Mouse (Mus musculus): ENCODE measurements at regions not wholly inside any gene's neighbourhood (a gene's known extent, or its start where the extent isn't known, plus 50 kb on each side); places are given as distances from the start of the nearest gene placed in this dataset.

- Histone ChIP-seq H3K4me3 (ENCODE audit: low read depth, low read length) (no peak overlapping the region), H3K9me3 (replicated peaks; ENCODE audit: control insufficient read depth, low read length) (no peaks in the 10 kb centered on the region), H3K27me3 (ENCODE audit: control insufficient read depth, insufficient read depth, low read depth, low read length) (no peaks in the 10 kb centered on the region), H3K27ac (ENCODE audit: low read length) (no peak overlapping the region), H3K36me3 (ENCODE audit: control insufficient read depth, insufficient read depth) (no peaks in the 10 kb centered on the region), H3K9ac (ENCODE audit: low read depth, low read length) (no peak overlapping the region), H3K4me1 (ENCODE audit: control insufficient read depth, low read depth, low read length) (no peaks in the 10 kb centered on the region), H3K4me2 (ENCODE audit: low read depth, low read length) (no peak overlapping the region)
- no peak for ATAC-seq (ENCODE audit: low read depth)
- 54% methylated on average over 5 of the region's 5 CpGs for WGBS (ENCODE audit: insufficient replicate concordance)
Measured at GRCm38 (mm10) chr11:8148485-8148825, 515.9 kb downstream of the Tns3 start.

GRCm38 (mm10) chr11:8147790-8148484 lies 516.4 kb downstream of the Tns3 start:
- WGBS (ENCODE audit: insufficient replicate concordance), result 42% methylated on average over 6 of the region's 6 CpGs
- Histone ChIP-seq H3K4me2 (ENCODE audit: low read depth, low read length) (no peak overlapping the region), H3K9me3 (replicated peaks; ENCODE audit: control insufficient read depth, low read length) (no peaks in the 10 kb centered on the region), H3K36me3 (ENCODE audit: control insufficient read depth, insufficient read depth) (no peaks in the 10 kb centered on the region), H3K27ac (ENCODE audit: low read length) (no peak overlapping the region), H3K4me3 (ENCODE audit: low read depth, low read length) (no peak overlapping the region), H3K9ac (ENCODE audit: low read depth, low read length) (no peak overlapping the region), H3K4me1 (ENCODE audit: control insufficient read depth, low read depth, low read length) (no peaks in the 10 kb centered on the region), H3K27me3 (ENCODE audit: control insufficient read depth, insufficient read depth, low read depth, low read length) (no peaks in the 10 kb centered on the region)
- ATAC-seq (ENCODE audit: low read depth), result no peak

DNA sequence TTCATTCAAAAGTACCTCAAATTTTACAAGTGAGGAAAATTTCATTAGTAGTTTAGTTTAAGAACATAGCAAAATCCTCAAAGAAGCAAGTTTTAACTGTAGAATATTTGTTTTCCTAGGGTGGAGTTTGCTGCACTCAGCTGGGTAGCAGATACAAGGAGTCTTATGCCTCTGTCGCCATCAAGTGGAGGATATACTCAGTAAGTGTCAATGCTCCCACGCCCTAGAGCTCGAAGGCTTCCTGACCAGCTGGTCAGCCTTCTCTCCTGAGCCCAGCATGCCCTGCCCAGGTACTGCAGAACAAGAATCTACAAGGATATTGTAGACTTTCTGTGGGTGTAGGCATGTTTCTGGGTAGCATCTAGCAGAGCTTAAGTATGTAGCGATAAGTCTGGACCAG lies 527.0 kb downstream of the Tns3 start:
- 24% methylated on average over 4 of the region's 4 CpGs for WGBS (ENCODE audit: insufficient replicate concordance)
- Histone ChIP-seq H3K9me3 (replicated peaks; ENCODE audit: control insufficient read depth, low read length) (no peaks in the 10 kb centered on the region), H3K27ac (ENCODE audit: low read length) (no peak overlapping the region), H3K27me3 (ENCODE audit: control insufficient read depth, insufficient read depth, low read depth, low read length) (no peaks in the 10 kb centered on the region), H3K4me1 (ENCODE audit: control insufficient read depth, low read depth, low read length) (no peaks in the 10 kb centered on the region), H3K36me3 (ENCODE audit: control insufficient read depth, insufficient read depth) (no peaks in the 10 kb centered on the region), H3K9ac (ENCODE audit: low read depth, low read length) (no peak overlapping the region), H3K4me2 (ENCODE audit: low read depth, low read length) (no peak overlapping the region), H3K4me3 (ENCODE audit: low read depth, low read length) (no peak overlapping the region)
- ATAC-seq (ENCODE audit: low read depth), result no peak

DNA sequence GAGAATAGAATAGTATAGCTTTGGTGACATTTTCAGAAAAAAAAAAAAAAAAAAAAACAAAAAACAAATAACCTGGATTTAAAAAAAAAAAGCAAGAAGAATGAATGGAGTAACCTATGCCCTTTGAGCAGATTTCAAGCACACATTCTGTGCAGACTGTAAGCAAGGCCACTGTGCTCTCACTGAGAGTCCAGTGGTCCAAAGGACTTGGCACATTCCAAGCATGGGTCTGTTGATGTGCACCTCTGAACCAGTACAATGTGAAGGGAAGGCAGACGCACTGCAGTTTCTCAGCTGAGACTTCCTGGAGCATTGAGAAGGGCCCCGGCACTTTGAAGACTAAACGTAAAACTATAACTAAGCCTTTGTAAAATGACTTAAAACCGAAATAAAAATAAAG lies 527.7 kb downstream of the Tns3 start:
- no peak overlapping the region for H3K9ac ChIP-seq (ENCODE audit: low read depth, low read length)
- H3K4me3 ChIP-seq (ENCODE audit: low read depth, low read length), result no peak overlapping the region
- no peak for ATAC-seq (ENCODE audit: low read depth)
- H3K27ac ChIP-seq (ENCODE audit: low read length), result no peak overlapping the region
- H3K4me1 ChIP-seq (ENCODE audit: control insufficient read depth, low read depth, low read length), result no peaks in the 10 kb centered on the region
- H3K36me3 ChIP-seq (ENCODE audit: control insufficient read depth, insufficient read depth), result no peaks in the 10 kb centered on the region
- no peaks in the 10 kb centered on the region for H3K9me3 ChIP-seq (replicated peaks; ENCODE audit: control insufficient read depth, low read length)
- H3K4me2 ChIP-seq (ENCODE audit: low read depth, low read length), result no peak overlapping the region
- WGBS (ENCODE audit: insufficient replicate concordance), result 60% methylated on average over 4 of the region's 4 CpGs
- H3K27me3 ChIP-seq (ENCODE audit: control insufficient read depth, insufficient read depth, low read depth, low read length), result no peaks in the 10 kb centered on the region

- H3K4me2 ChIP-seq (ENCODE audit: low read depth, low read length), result no peak overlapping the region
- no peak overlapping the region for H3K4me3 ChIP-seq (ENCODE audit: low read depth, low read length)
- H3K4me1 ChIP-seq (ENCODE audit: control insufficient read depth, low read depth, low read length), result no peaks in the 10 kb centered on the region
- H3K27me3 ChIP-seq (ENCODE audit: control insufficient read depth, insufficient read depth, low read depth, low read length), result no peaks in the 10 kb centered on the region
- WGBS (ENCODE audit: insufficient replicate concordance), result 45% methylated on average over 2 of the region's 2 CpGs
- ATAC-seq (ENCODE audit: low read depth), result no peak
- no peaks in the 10 kb centered on the region for H3K9me3 ChIP-seq (replicated peaks; ENCODE audit: control insufficient read depth, low read length)
- H3K36me3 ChIP-seq (ENCODE audit: control insufficient read depth, insufficient read depth), result no peaks in the 10 kb centered on the region
- H3K27ac ChIP-seq (ENCODE audit: low read length), result no peak overlapping the region
- no peak overlapping the region for H3K9ac ChIP-seq (ENCODE audit: low read depth, low read length)
Measured at GRCm38 (mm10) chr11:8109286-8109685, 555.0 kb downstream of the Tns3 start.

- ATAC-seq (ENCODE audit: low read depth), result no peak
- Histone ChIP-seq H3K9ac (ENCODE audit: low read depth, low read length) (no peak overlapping the region), H3K27ac (ENCODE audit: low read length) (no peak overlapping the region), H3K4me1 (ENCODE audit: control insufficient read depth, low read depth, low read length) (no peaks in the 10 kb centered on the region), H3K36me3 (ENCODE audit: control insufficient read depth, insufficient read depth) (no peaks in the 10 kb centered on the region), H3K27me3 (ENCODE audit: control insufficient read depth, insufficient read depth, low read depth, low read length) (no peaks in the 10 kb centered on the region), H3K4me2 (ENCODE audit: low read depth, low read length) (no peak overlapping the region), H3K4me3 (ENCODE audit: low read depth, low read length) (no peak overlapping the region), H3K9me3 (replicated peaks; ENCODE audit: control insufficient read depth, low read length) (no peaks in the 10 kb centered on the region)
- 59% methylated on average over 7 of the region's 7 CpGs for WGBS (ENCODE audit: insufficient replicate concordance)
Measured at GRCm38 (mm10) chr11:8101091-8101490, 563.2 kb downstream of the Tns3 start.

DNA sequence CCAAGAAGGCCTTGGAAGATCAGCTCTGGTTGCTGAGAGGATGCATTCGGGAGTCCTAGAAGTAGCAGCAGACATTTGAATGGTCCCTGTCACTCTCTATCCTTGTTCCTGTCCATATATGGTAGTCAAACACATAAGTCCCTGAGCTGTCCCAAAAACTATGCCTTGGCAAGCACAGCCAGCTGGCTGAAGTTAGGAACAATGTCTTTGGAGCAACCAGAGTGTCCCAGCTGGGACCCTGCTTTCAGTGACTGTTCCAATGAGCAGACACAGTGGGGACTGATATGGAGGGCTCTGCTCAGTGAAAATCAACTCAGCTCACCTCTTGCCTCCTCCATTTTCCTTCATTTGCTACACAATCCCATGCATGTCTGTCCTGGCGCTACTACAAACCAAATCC lies 580.0 kb downstream of the Tns3 start:
- Histone ChIP-seq H3K4me2 (ENCODE audit: low read depth, low read length) (no peak overlapping the region), H3K4me3 (ENCODE audit: low read depth, low read length) (no peak overlapping the region), H3K9me3 (replicated peaks; ENCODE audit: control insufficient read depth, low read length) (no peaks in the 10 kb centered on the region), H3K9ac (ENCODE audit: low read depth, low read length) (no peak overlapping the region), H3K27ac (ENCODE audit: low read length) (no peak overlapping the region), H3K27me3 (ENCODE audit: control insufficient read depth, insufficient read depth, low read depth, low read length) (no peaks in the 10 kb centered on the region), H3K36me3 (ENCODE audit: control insufficient read depth, insufficient read depth) (no peaks in the 10 kb centered on the region), H3K4me1 (ENCODE audit: control insufficient read depth, low read depth, low read length) (no peaks in the 10 kb centered on the region)
- ATAC-seq (ENCODE audit: low read depth), result no peak
- 47% methylated on average over 2 of the region's 2 CpGs for WGBS (ENCODE audit: insufficient replicate concordance)

- Histone ChIP-seq H3K27me3 (ENCODE audit: control insufficient read depth, insufficient read depth, low read depth, low read length) (no peaks in the 10 kb centered on the region), H3K4me2 (ENCODE audit: low read depth, low read length) (no peak overlapping the region), H3K9ac (ENCODE audit: low read depth, low read length) (no peak overlapping the region), H3K4me1 (ENCODE audit: control insufficient read depth, low read depth, low read length) (no peaks in the 10 kb centered on the region), H3K27ac (ENCODE audit: low read length) (no peak overlapping the region), H3K4me3 (ENCODE audit: low read depth, low read length) (no peak overlapping the region), H3K9me3 (replicated peaks; ENCODE audit: control insufficient read depth, low read length) (no peaks in the 10 kb centered on the region), H3K36me3 (ENCODE audit: control insufficient read depth, insufficient read depth) (no peaks in the 10 kb centered on the region)
- ATAC-seq (ENCODE audit: low read depth), result no peak
- WGBS (ENCODE audit: insufficient replicate concordance), result 65% methylated on average over 4 of the region's 6 CpGs
Measured at GRCm38 (mm10) chr11:8082811-8083210, 581.5 kb downstream of the Tns3 start.

- no peaks in the 10 kb centered on the region for H3K27me3 ChIP-seq (ENCODE audit: control insufficient read depth, insufficient read depth, low read depth, low read length)
- no peaks in the 10 kb centered on the region for H3K9me3 ChIP-seq (replicated peaks; ENCODE audit: control insufficient read depth, low read length)
- H3K27ac ChIP-seq (ENCODE audit: low read length), result no peak overlapping the region
- no peak for ATAC-seq (ENCODE audit: low read depth)
- H3K9ac ChIP-seq (ENCODE audit: low read depth, low read length), result no peak overlapping the region
- no peaks in the 10 kb centered on the region for H3K36me3 ChIP-seq (ENCODE audit: control insufficient read depth, insufficient read depth)
- no peaks in the 10 kb centered on the region for H3K4me1 ChIP-seq (ENCODE audit: control insufficient read depth, low read depth, low read length)
- no peak overlapping the region for H3K4me2 ChIP-seq (ENCODE audit: low read depth, low read length)
- WGBS (ENCODE audit: insufficient replicate concordance), result 44% methylated on average over 1 of the region's 1 CpGs
- H3K4me3 ChIP-seq (ENCODE audit: low read depth, low read length), result no peak overlapping the region
Measured at GRCm38 (mm10) chr11:8073321-8073720, 591.0 kb downstream of the Tns3 start.
